Mouse (Mus musculus): Measurements from ENCODE around the gene Hoxa13. TPM values are rescaled to one million over a fixed set of nuclear protein-coding genes. Genes with fewer than 3 reads are reported as not detected.

Hoxa13 gene
- polyA plus RNA-seq, 1 experiment: not detected

GRCm38 (mm10) chr6:52272766-52273655 is 12.3 kb upstream of the Hoxa13 start:
- 39% methylated on average over 22 of the region's 22 CpGs for WGBS
- no peak for DNase-seq (ENCODE audit: low read depth, low spot score)

DNA sequence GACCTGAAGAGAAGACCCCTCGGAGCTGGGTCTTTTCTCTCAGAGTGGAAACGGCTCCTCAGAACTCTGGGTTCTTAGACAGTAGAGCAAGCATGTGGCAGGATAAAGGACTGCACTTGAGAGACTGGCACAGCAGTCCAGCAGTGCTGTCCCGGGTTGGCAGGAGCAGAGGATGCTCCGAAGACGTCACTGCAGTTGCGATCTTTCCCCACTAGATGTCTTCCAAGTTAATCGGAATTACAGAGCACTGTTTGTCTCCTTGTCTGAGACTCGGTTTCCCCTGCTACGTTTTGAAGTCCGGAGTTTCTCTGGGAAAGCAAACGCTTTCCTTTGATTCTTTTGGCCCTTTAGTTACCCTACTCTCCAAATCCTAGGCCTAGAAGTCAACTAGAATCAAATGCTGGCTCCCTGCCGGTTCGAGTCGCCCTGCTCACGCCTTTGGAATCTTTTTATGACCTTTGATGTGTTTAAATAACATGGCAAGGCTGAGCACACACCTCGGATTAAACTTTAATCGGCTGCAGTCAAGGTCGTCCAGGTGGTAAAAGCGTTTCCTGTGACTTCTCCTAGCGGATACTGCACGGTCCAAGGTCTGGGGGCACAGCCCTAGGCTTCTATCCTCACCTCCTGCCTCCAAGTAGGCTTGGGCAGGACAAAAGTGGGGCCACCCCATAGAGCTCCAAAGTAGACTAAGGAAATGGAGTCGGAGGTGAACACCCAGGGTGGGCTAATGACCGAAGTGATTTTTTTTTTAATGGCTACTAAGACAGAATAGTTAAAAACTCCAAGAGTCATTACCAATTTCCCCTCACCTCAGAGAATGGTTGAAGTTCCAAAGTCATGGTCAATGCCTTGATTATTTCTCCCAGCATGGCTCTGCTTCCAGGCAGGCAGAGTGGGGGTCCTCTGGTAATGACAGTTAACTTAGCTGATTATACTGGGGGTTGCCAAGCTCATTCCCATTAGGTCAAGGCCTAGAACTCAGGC is 10.1 kb upstream of the Hoxa13 start:
- peak; percentile 88 for DNase-seq (ENCODE audit: low read depth, low spot score)
- WGBS: 10% methylated on average over 23 of the region's 23 CpGs

GRCm38 (mm10) chr6:52268756-52269155 is 8.1 kb upstream of the Hoxa13 start:
- DNase-seq (ENCODE audit: low read depth, low spot score): peak; percentile 32
- WGBS: 48% methylated on average over 3 of the region's 3 CpGs

DNA sequence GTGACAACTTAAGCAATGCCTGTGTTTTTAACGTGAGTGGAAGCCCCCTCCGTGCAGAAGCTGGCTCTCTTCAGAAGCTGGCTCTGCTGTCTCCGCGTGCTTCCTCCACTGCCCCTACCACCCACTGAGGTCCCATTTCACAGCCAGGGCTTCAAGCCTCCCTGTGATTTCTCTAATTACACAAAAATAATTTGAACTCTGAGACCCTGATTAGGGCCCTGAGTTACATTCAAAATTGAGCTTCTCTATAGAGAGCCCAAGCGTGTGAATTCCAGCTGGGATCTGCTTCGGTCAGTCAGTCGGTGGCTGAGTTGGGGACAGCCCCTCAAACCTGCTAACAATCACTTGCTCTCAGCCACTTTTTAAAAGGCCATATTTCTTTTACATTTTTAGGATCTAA is 7.7 kb upstream of the Hoxa13 start:
- DNase-seq (ENCODE audit: low read depth, low spot score): no peak
- WGBS: 45% methylated on average over 7 of the region's 7 CpGs

- 40% methylated on average over 3 of the region's 3 CpGs for WGBS
Measured at GRCm38 (mm10) chr6:52267691-52268090, 7.0 kb upstream of the Hoxa13 start.

DNA sequence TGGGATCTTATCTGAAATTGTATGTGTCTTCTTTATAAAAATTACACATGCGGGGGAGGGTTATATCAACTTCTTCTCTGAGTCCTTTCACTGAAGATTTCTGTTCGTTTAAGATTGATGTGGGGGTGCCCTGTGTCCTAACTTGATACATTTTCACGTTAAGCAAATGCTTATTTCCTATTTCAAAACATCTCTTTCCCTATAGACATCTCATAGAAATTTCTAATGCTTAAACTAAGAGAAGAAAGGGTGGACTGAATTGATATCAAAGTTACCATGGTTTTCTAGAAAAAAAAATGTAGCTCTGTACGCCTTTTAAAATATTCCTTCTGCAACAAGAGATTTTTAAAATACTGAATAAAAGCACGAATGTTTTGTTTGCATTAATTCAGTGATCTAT is 6.5 kb upstream of the Hoxa13 start:
- WGBS: 44% methylated on average over 5 of the region's 5 CpGs
- DNase-seq (ENCODE audit: low read depth, low spot score): no peak

More at GRCm38 (mm10) chr6:52267691-52268090, 7.0 kb upstream of the Hoxa13 start:
- DNase-seq (ENCODE audit: low read depth, low spot score): no peak

- 22% methylated on average over 9 of the region's 9 CpGs for WGBS
- DNase-seq (ENCODE audit: low read depth, low spot score): no peak
Measured at GRCm38 (mm10) chr6:52266666-52266985, 5.9 kb upstream of the Hoxa13 start.

DNA sequence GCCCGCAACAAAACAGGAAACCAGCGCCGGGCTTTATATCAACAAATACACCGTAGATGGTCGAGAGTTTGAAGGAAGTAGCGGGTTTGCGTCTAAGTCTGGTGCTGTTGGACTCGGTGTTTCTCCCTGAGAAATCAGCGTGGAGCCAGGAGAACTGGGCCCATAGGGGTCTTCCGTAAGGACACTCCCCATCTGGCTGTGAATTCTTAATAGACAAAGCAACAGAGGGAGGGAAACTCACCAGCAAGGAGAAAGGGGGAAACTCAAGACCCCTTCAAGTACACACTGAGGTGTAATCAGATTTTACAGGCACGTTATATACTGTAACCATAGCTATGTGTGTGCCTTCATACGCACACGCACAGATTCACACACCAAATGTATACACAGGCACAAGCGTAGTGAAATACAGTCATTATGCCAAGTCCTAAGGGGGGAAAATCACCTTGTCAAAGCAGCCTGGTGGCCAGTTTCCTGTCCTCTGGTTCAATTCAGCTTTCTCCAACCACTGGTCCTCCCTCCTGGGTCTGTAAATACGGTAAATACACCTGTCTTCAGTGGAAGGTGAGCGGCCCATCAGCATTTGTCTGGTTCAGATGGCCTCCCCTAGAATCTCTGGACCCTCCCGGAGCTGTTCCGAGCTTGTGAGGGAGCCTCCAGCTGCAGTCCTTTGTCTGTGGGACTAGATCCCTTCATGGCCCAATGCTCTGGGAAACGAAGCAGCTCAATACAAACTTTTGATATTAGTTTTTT is 5.4 kb upstream of the Hoxa13 start:
- 18% methylated on average over 19 of the region's 19 CpGs for WGBS
- peak; percentile 10 for DNase-seq (ENCODE audit: low read depth, low spot score)

DNA sequence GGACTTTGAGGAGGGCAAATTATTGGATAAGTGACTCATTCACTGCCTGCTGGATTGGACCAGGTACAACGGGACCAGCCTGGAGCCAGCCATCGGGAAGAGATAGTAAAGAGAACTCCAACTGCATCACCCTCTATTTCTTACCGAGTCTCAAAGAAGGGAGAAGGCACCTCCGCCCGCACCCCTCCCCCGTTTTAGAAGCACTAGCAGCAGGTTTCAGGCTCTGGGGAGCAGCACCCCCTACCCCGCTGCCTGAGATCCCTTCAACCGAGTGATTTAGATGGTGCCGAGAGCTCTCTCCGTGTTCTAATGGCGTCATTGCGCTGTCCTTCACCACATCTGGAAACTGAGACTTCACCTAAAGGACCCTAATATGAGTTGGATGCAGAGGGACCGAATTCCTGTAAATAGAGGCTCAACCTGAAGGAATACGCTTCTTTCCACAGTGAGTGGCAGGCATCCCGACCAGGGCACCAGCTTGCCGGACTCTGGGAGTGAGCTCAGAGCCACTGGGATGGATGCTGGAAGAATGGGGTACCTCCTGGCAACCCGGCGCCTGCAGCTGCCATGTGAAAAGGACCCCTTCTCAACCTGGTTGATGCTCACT is 4.7 kb upstream of the Hoxa13 start:
- 14% methylated on average over 18 of the region's 18 CpGs for WGBS
- DNase-seq (ENCODE audit: low read depth, low spot score): peak; percentile 21

DNA sequence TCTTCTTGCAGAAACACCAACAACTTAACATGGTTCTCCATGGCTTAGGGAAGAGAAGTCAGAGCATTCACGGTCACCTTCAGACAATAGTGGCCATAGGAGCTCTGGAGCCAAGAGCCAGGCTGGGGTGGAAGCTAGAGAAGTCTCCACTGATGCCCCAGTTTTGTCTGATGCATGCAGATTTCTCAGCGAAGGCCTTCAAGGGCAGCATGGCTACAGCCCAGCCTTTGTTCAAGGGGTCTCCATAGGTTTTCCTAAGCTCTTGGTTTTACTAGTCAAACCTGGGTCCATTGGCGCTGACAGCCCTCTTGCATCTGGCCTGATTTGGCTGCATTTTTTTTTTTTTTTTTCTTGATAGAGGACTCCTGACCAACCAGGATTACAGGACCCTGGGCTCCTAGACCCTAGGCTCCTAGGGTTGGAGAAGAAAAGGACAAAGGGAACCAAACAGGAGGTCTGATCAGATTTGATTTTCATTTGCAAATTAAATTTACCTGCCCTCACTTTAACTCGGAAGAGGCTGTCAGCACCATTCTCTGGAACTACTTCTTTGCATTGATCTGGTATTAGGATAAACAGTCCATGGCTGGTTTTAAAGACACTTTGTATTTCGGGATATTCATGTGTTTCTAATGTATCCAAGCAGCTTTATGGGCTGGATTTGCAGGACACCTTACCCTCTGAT is 3.6 kb upstream of the Hoxa13 start:
- DNase-seq (ENCODE audit: low read depth, low spot score): no peak
- 30% methylated on average over 5 of the region's 5 CpGs for WGBS

DNA sequence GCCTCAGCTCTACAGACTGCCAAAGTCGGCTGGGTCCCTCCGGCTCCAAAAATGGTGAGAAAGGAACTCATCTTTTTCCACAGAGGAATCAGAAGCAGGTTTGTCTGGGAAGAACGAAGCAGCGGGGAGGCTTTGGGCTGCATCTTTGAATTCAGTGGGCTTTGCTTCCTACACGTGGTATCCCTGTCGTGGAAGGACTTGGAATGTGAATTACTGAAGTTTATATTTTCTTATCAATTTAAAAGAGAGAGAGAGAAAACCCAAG is 2.6 kb upstream of the Hoxa13 start:
- 12% methylated on average over 6 of the region's 6 CpGs for WGBS

DNA sequence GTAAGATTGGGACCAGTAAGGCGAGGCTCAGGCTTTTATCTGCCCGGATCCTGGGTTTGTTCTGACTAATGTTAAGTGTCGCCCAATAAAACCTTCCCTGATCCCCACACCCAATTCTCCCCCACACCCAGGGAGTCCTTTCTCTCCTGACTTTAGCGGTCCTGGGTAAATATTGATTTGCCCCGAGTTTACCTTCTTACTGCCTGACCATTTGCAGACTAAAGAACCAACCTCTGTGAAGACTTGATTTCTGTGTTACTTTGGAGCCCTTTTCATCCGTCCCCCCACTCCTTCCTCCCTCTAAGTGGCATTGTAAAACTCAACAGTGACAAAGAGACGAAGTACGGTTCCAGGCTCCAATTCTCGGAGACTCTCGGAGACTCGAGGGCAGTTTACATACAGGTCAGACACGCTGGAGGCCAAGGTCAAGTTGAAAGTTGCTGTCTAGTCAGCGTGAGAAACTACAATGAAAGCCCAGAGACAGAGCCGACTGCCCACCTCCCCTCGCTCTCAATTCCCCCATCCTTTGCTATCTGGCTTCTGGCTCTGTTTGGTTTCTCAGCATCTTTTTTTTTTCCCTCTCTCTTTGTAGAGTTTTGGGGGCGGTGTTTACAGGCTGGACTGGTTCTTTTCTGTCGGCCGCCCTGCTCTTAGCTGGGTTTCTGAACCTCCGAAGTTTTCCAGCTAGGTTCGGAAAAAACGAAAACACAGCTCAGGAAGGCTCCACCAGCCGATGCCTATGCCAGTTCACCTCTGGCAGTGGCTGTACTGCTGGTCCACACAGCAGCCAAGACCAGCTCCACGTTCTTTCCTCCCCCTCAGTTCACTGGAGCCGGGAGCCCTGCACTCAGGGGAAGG is 2.0 kb upstream of the Hoxa13 start:
- peak; percentile 63 for DNase-seq (ENCODE audit: low read depth, low spot score)

More for the DNA sequence above, 2.6 kb upstream of the Hoxa13 start:
- DNase-seq (ENCODE audit: low read depth, low spot score): no peak

DNA sequence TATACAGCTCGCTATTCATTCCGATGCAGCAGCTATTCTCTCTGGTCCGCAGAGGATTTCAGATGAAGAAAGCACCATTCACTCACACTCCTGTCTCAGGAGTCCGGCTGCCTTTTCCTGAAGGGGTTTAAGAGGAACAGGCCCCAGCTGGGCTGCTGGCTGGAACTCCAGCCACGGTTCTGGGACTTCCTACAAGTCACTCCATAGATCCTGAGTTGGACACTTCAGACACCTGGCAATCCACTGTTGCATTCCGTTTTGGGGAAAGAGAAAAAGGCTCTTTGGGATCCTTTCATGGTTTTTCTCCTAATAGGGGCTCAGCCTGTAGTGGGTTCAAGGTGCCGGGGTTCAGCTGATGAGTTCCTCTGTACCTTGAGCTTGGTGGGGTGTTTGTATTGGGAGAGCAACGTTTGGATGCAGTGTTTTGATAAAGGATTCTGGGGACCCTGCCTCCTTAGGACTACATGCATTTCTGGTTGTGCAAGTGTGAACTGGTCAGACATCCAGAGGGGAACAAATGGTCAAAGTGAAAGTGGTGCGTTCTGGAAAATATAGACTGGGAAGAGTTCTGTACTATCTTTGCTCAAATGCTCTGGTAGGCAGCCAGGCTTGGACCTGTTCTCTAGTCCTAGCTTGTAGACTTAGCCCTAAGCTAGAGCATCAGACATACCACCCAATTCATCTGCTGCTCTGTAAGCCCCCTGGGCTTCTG is 1.2 kb upstream of the Hoxa13 start:
- no peak for DNase-seq (ENCODE audit: low read depth, low spot score)
- WGBS: 17% methylated on average over 9 of the region's 9 CpGs

More for the DNA sequence above, 2.0 kb upstream of the Hoxa13 start:
- WGBS: 16% methylated on average over 24 of the region's 24 CpGs

- WGBS: 2% methylated on average over 39 of the region's 39 CpGs
- DNase-seq (ENCODE audit: low read depth, low spot score): no peak
Measured at GRCm38 (mm10) chr6:52259811-52260261, 844 bp downstream of the Hoxa13 start.

DNA sequence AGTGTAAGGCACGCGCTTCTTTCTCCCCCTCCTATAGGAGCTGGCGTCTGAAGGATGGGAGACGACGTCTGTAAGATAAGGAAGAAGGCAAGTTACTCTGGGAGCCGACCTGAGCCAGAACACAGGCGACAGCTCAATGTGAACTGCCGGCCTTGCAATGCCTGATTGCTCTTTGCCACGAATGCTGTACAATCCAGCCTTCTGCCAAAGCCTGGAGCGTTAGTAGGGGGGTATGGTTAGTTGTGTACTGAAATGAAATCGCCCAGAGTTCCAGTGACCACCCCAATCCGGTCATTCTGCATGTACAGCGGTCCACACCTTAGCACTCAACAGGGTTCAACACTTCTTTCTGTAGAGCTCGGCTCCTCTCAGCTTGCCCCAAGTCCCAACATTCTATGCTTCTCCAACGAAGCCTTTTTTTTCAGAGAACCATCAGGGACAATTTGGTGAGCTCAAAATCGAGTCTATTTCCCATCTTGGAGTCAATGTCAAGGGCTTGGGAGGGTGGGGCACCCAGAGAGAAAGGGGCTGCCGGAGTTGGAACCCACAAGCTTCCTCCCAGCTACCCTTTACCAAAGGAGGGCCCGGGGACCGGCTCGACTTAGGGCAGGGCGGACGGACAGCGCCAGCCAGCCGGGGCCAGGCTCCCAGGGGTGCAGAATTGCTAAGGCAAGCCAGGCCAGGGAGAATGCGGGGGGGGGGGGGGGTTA is 1.4 kb downstream of the Hoxa13 start:
- no peak for DNase-seq (ENCODE audit: low read depth, low spot score)
- 8% methylated on average over 25 of the region's 25 CpGs for WGBS

DNA sequence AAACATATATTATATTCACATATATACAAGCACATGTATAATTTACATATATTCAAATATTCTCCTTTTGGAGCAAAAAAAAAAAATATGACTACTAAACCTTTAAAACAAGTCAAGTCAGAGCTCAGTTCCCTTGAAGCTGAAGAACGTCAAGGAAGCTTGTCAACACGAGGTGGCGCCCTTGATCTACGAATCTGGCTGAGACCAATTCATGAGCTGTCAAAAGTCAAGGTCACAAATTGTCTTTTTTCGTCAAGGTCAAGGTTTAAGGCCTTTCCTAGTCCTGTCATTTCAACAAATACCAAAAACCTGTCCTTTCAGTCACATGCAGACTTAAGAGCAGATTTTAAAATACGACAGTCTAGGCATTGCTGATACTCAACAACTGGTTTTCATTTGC is 3.7 kb downstream of the Hoxa13 start:
- DNase-seq (ENCODE audit: low read depth, low spot score): no peak
- 1% methylated on average over 6 of the region's 6 CpGs for WGBS

All from large intestine, adult 2 months (tissue).